ENCODE assay signal across 9 mouse cellular contexts in the genomic region with DNA sequence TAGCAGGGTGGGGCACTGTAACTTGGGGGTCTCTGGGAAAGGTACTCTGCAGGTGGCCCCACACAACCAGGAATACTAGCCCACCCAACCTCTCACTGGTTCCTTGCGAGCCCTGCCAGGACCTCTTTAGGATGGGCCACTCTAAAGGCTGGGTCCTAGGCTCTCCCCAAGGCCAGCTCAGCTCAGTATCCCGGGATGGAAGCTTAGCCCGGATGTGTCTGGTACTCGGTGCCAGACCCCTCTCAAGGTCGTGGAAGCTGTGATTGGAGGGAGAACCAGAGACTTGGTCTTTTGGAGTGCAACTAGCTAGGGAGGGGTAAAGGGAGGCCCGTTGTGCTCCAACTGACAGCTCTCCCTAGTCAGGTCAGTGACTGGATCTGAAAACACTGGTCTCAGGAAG. TPM values are rescaled to one million over a fixed set of nuclear protein-coding genes. Genes with fewer than 3 reads are reported as not detected.
DNase-seq lines count a peak whose midpoint lies in the region; ATAC-seq lines count a peak whose summit lies in the region.
"Had no signal": no experiment of that assay in that cellular context is flagged by ENCODE, and none has a peak within 500 bp of the region (broad histone marks: within the 10 kb centered on the region; RNA-seq: fewer than 3 reads in every experiment).

No protein-coding gene starts in this region.

- no peaks in the 10 kb centered on the region for H3K9me3 ChIP-seq in kidney, embryonic 16.5 days (ENCODE audit: low read length)
- no peaks in the 10 kb centered on the region for H3K9me3 ChIP-seq in embryonic facial prominence, embryonic 14.5 days (ENCODE audit: control insufficient read depth, low read length)
- H3K9me3 ChIP-seq in intestine, embryonic 16.5 days (ENCODE audit: control insufficient read depth, low read length): no peaks in the 10 kb centered on the region
- H3K9me3 ChIP-seq in neural tube, embryonic 12.5 days: no peaks in the 10 kb centered on the region

- 11% methylated on average over 6 of the region's 6 CpGs for WGBS in kidney, embryonic 16.5 days
- 12% methylated on average over 6 of the region's 6 CpGs for WGBS in embryonic facial prominence, embryonic 14.5 days
- WGBS in intestine, embryonic 16.5 days: 13% methylated on average over 6 of the region's 6 CpGs
- WGBS in neural tube, embryonic 12.5 days: 4% methylated on average over 6 of the region's 6 CpGs

- peak overlapping the region; percentile 66 for H3K4me2 ChIP-seq in kidney, embryonic 16.5 days (replicated peaks; ENCODE audit: low read depth, low read length)
- peak overlapping the region; percentile 81 for H3K4me2 ChIP-seq in embryonic facial prominence, embryonic 14.5 days (ENCODE audit: low read depth, low read length)
- H3K4me2 ChIP-seq in intestine, embryonic 16.5 days (ENCODE audit: low read depth, low read length): peak overlapping the region; percentile 81
- H3K4me2 ChIP-seq in neural tube, embryonic 12.5 days (replicated peaks): peak overlapping the region; percentile 71

- peak; percentile 27; the same call in 1 of the 2 replicates for ATAC-seq in kidney, embryonic 16.5 days (ENCODE audit: low FRiP score, low TSS enrichment)
- 0 out of 2 replicates have a peak, but pooled peaks have one; percentile 12 for ATAC-seq in embryonic facial prominence, embryonic 14.5 days (ENCODE audit: low read depth)
- no peak for ATAC-seq in intestine, embryonic 16.5 days
- no peak for ATAC-seq in neural tube, embryonic 12.5 days (ENCODE audit: low FRiP score, low read depth)
- ATAC-seq: Patski had no signal

- H3K27ac ChIP-seq in kidney, embryonic 16.5 days (ENCODE audit: low read length): no peak overlapping the region
- no peak overlapping the region for H3K27ac ChIP-seq in embryonic facial prominence, embryonic 14.5 days (replicated peaks; ENCODE audit: low read depth, low read length)
- no peak overlapping the region for H3K27ac ChIP-seq in intestine, embryonic 16.5 days (ENCODE audit: low read length)
- H3K27ac ChIP-seq in neural tube, embryonic 12.5 days: no peak overlapping the region

- H3K36me3 ChIP-seq in kidney, embryonic 16.5 days (ENCODE audit: insufficient read depth, low read length): peaks cover 27% of the 10 kb centered on the region
- peaks cover 16% of the 10 kb centered on the region for H3K36me3 ChIP-seq in embryonic facial prominence, embryonic 14.5 days (ENCODE audit: control insufficient read depth, insufficient read depth, low read length)
- H3K36me3 ChIP-seq in intestine, embryonic 16.5 days (ENCODE audit: control insufficient read depth, insufficient read depth, low read length): peaks cover 5% of the 10 kb centered on the region; the same call in 1 of the 2 replicates
- peaks cover 26% of the 10 kb centered on the region for H3K36me3 ChIP-seq in neural tube, embryonic 12.5 days

- DNase-seq in kidney, adult 11 months: no peak
- no peak for DNase-seq in embryonic facial prominence, embryonic 14.5 days (ENCODE audit: low spot score)
- DNase-seq in thymus, postnatal 25 days: no peak
- DNase-seq in cerebellum, adult 18-20 months: no peak
- DNase-seq in layer of hippocampus, adult 9-10 months (ENCODE audit: low spot score): no peak

- H3K4me1 ChIP-seq in kidney, embryonic 16.5 days (ENCODE audit: insufficient read depth, low read length): peaks cover 15% of the 10 kb centered on the region
- H3K4me1 ChIP-seq in embryonic facial prominence, embryonic 14.5 days (ENCODE audit: control insufficient read depth, insufficient read depth, low read length): no peaks in the 10 kb centered on the region
- peaks cover 13% of the 10 kb centered on the region for H3K4me1 ChIP-seq in intestine, embryonic 16.5 days (ENCODE audit: control insufficient read depth, insufficient read depth, low read length)
- H3K4me1 ChIP-seq in neural tube, embryonic 12.5 days: peaks cover 10% of the 10 kb centered on the region; the same call in 1 of the 2 replicates

- H3K27me3 ChIP-seq in kidney, embryonic 16.5 days (ENCODE audit: insufficient read depth, low read length): peaks cover 18% of the 10 kb centered on the region
- peaks cover 31% of the 10 kb centered on the region for H3K27me3 ChIP-seq in embryonic facial prominence, embryonic 14.5 days (replicated peaks; ENCODE audit: control insufficient read depth, insufficient read depth, low read length)
- H3K27me3 ChIP-seq in intestine, embryonic 16.5 days (replicated peaks; ENCODE audit: control insufficient read depth, insufficient read depth, low read length): peaks cover 21% of the 10 kb centered on the region
- peaks cover 36% of the 10 kb centered on the region for H3K27me3 ChIP-seq in neural tube, embryonic 12.5 days (replicated peaks)
- H3K27me3 ChIP-seq: Patski had no signal

- H3K9ac ChIP-seq in kidney, embryonic 16.5 days (replicated peaks; ENCODE audit: low read length): peak overlapping the region; percentile 61
- peak overlapping the region; percentile 61 for H3K9ac ChIP-seq in embryonic facial prominence, embryonic 14.5 days (ENCODE audit: low read depth, low read length)
- peak overlapping the region; percentile 44 for H3K9ac ChIP-seq in intestine, embryonic 16.5 days (ENCODE audit: low read depth, low read length)
- H3K9ac ChIP-seq in neural tube, embryonic 12.5 days: peak overlapping the region; percentile 53; the same call in 1 of the 2 replicates

- peak overlapping the region; percentile 44 for H3K4me3 ChIP-seq in kidney, embryonic 16.5 days (ENCODE audit: low read length)
- H3K4me3 ChIP-seq in embryonic facial prominence, embryonic 14.5 days (ENCODE audit: low read depth, low read length): peak overlapping the region; percentile 41
- H3K4me3 ChIP-seq in intestine, embryonic 16.5 days (ENCODE audit: low read length): peak overlapping the region; percentile 47
- H3K4me3 ChIP-seq in neural tube, embryonic 12.5 days: peak overlapping the region; percentile 33

RNA-seq across cellular contexts. Expression of a gene that starts 0.7 kb away (rescaled TPM):
- polyA plus RNA-seq in kidney, embryonic 16.5 days (2015; fragmentation: Nextera tagmentation; extraction: Ambion mirVana): 0.40 and 1.2 TPM in 2 replicates
- 14.6 and 28.5 TPM in 2 replicates for polyA plus RNA-seq in embryonic facial prominence, embryonic 14.5 days (2014; fragmentation: Nextera tagmentation; extraction: Ambion mirVana)
- polyA plus RNA-seq in intestine, embryonic 16.5 days (2015; fragmentation: Nextera tagmentation; extraction: Ambion mirVana): 1.9 TPM in 2 replicates
- polyA plus RNA-seq in neural tube, embryonic 12.5 days (2016; fragmentation: Nextera tagmentation; extraction: Ambion mirVana): 1.6 and 2.1 TPM in 2 replicates
- polyA plus RNA-seq: Patski had no signal

RNA-seq across cellular contexts. Expression of a gene that starts 9.5 kb away (rescaled TPM):
- polyA plus RNA-seq in kidney, embryonic 16.5 days (2015; fragmentation: Nextera tagmentation; extraction: Ambion mirVana): 38.1 and 41.2 TPM in 2 replicates
- 12.9 and 15.7 TPM in 2 replicates for polyA plus RNA-seq in embryonic facial prominence, embryonic 14.5 days (2014; fragmentation: Nextera tagmentation; extraction: Ambion mirVana)
- polyA plus RNA-seq in intestine, embryonic 16.5 days (2015; fragmentation: Nextera tagmentation; extraction: Ambion mirVana): 20.6 and 22.7 TPM in 2 replicates
- polyA plus RNA-seq in neural tube, embryonic 12.5 days (2016; fragmentation: Nextera tagmentation; extraction: Ambion mirVana): 24.9 and 25.6 TPM in 2 replicates

RNA-seq across cellular contexts. Expression of a gene that starts 9.8 kb away (rescaled TPM):
- 26.2 and 26.8 TPM in 2 replicates for polyA plus RNA-seq in kidney, embryonic 16.5 days (2015; fragmentation: Nextera tagmentation; extraction: Ambion mirVana)
- polyA plus RNA-seq in embryonic facial prominence, embryonic 14.5 days (2014; fragmentation: Nextera tagmentation; extraction: Ambion mirVana): 19.5 and 23.1 TPM in 2 replicates
- 15.8 and 19.4 TPM in 2 replicates for polyA plus RNA-seq in intestine, embryonic 16.5 days (2015; fragmentation: Nextera tagmentation; extraction: Ambion mirVana)
- 20.5 and 22.1 TPM in 2 replicates for polyA plus RNA-seq in neural tube, embryonic 12.5 days (2016; fragmentation: Nextera tagmentation; extraction: Ambion mirVana)

RNA-seq across cellular contexts. Expression of a gene that starts 18.2 kb away (rescaled TPM):
- polyA plus RNA-seq in kidney, embryonic 16.5 days (2015; fragmentation: Nextera tagmentation; extraction: Ambion mirVana): not detected in 2 replicates
- 2.0 TPM in 2 replicates for polyA plus RNA-seq in embryonic facial prominence, embryonic 14.5 days (2014; fragmentation: Nextera tagmentation; extraction: Ambion mirVana)
- 0.05 TPM in 2 replicates for polyA plus RNA-seq in intestine, embryonic 16.5 days (2015; fragmentation: Nextera tagmentation; extraction: Ambion mirVana)
- polyA plus RNA-seq in neural tube, embryonic 12.5 days (2016; fragmentation: Nextera tagmentation; extraction: Ambion mirVana): not detected in 2 replicates
- polyA plus RNA-seq: Patski had no signal

RNA-seq across cellular contexts. Expression of a gene that starts 36.5 kb away (rescaled TPM):
- 6.9 and 7.8 TPM in 2 replicates for polyA plus RNA-seq in kidney, embryonic 16.5 days (2015; fragmentation: Nextera tagmentation; extraction: Ambion mirVana)
- 1.7 and 9.4 TPM in 2 replicates for polyA plus RNA-seq in embryonic facial prominence, embryonic 14.5 days (2014; fragmentation: Nextera tagmentation; extraction: Ambion mirVana)
- 27.7 and 33.3 TPM in 2 replicates for polyA plus RNA-seq in intestine, embryonic 16.5 days (2015; fragmentation: Nextera tagmentation; extraction: Ambion mirVana)
- polyA plus RNA-seq in neural tube, embryonic 12.5 days (2016; fragmentation: Nextera tagmentation; extraction: Ambion mirVana): 0.27 and 0.38 TPM in 2 replicates

Comparison
In these comparisons a context has a peak if more than half of its experiments do, and no peak if none do; other contexts are left out.
1. ATAC-seq: peak in kidney, embryonic 16.5 days (single experiment) and embryonic facial prominence, embryonic 14.5 days (single experiment); none in intestine, embryonic 16.5 days (single experiment) and neural tube, embryonic 12.5 days (single experiment).
2. Peak in every context shown above with its lines, with median percentiles within 50 percentile points of each other: H3K4me2 ChIP-seq, H3K4me3 ChIP-seq and H3K9ac ChIP-seq.